Mouse (Mus musculus): ENCODE data around the gene Zfp184. TPM values are rescaled to one million over a fixed set of nuclear protein-coding genes. Genes with fewer than 3 reads are reported as not detected.
A peak's percentile ranks its signal among the peaks of the same experiment; 100 is the strongest.
"Not testable (repeated sequence)": the region's sequence is repeated elsewhere in the genome, so short reads cannot be mapped to it uniquely, and the experiment has no call there.

The Zfp184 gene
- total and polyA plus RNA-seq, 3 experiments: 0.42 to 1.0 TPM; not detected in 1

DNA sequence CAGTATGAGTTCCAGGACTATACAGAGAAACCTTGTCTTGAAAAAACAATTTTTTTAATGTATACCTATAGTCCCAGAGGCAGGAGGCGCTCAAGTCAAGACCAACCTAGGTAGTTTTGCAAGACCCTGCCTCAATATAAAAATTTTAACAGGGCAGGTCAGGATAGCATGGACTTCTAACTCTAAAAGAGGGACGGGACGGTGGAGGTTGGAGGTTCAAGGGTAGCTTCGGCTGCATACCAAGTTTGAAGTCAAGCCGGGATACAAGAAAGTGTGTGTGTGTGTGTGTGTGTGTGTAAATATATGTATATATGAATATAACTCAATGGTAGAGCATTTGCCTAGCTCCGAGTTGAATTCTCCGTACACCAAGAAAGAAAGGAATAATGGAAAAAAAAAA lies 38.6 kb upstream of the Zfp184 start:
- peak overlapping the region; percentile 38 to 60 for H3K4me3 ChIP-seq (ENCODE audit: control insufficient read depth in 1 of 2, insufficient read depth in 1 of 2, low read depth in 2 of 2, low read length in 2 of 2)
- H3K4me1 ChIP-seq (ENCODE audit: control insufficient read depth in 1 of 2, insufficient read depth in 2 of 2, low read length in 2 of 2): peaks cover 0 to 8% of the 10 kb centered on the region in 2 experiments; a peak in 1 of 4 replicates
- H3K9me3 ChIP-seq (replicated peaks; ENCODE audit: insufficient read depth, low read length): no peaks in the 10 kb centered on the region
- no peak overlapping the region for H3K27ac ChIP-seq (ENCODE audit: control insufficient read depth, low read depth, low read length)
- DNase-seq (ENCODE audit: low read depth, low spot score): peak; percentile 77
- H3K36me3 ChIP-seq (ENCODE audit: control insufficient read depth in 1 of 2, insufficient read depth in 2 of 2, low read length in 2 of 2): peaks cover 0 to 20% of the 10 kb centered on the region in 2 experiments; a peak in 2 of 4 replicates
- no peaks in the 10 kb centered on the region for H3K79me2 ChIP-seq (ENCODE audit: control insufficient read depth, insufficient read depth, low read length, poor library complexity)
- peak overlapping the region; percentile 54; the same call in 1 of the 2 replicates for H3K9ac ChIP-seq (ENCODE audit: control insufficient read depth, low read depth, low read length, poor library complexity, severe bottlenecking)
- peak; percentile 21; the same call in 1 of the 2 replicates for TF ChIP-seq ZNF384 (IDR thresholded peaks at IDR 0.05; ENCODE audit: low read depth, low read length)
- TF ChIP-seq JUND (IDR thresholded peaks at IDR 0.05; ENCODE audit: low read depth, low read length): no peak
- H3K27me3 ChIP-seq (ENCODE audit: control insufficient read depth in 1 of 2, insufficient read depth in 2 of 2, low read length in 2 of 2): no peaks in the 10 kb centered on the region; a peak in 1 of 4 replicates

GRCm38 (mm10) chr13:21906946-21907806 lies 37.7 kb upstream of the Zfp184 start:
- Histone ChIP-seq H3K4me3 (ENCODE audit: control insufficient read depth in 1 of 2, insufficient read depth in 1 of 2, low read depth in 2 of 2, low read length in 2 of 2) (peak overlapping the region; percentile 38 to 60), H3K27me3 (ENCODE audit: control insufficient read depth in 1 of 2, insufficient read depth in 2 of 2, low read length in 2 of 2) (no peaks in the 10 kb centered on the region; a peak in 1 of 4 replicates), H3K27ac (ENCODE audit: control insufficient read depth, low read depth, low read length) (peak overlapping the region; percentile 3; the same call in 1 of the 2 replicates), H3K36me3 (ENCODE audit: control insufficient read depth in 1 of 2, insufficient read depth in 2 of 2, low read length in 2 of 2) (peaks cover 0 to 22% of the 10 kb centered on the region in 2 experiments; a peak in 2 of 4 replicates), H3K9me3 (replicated peaks; ENCODE audit: insufficient read depth, low read length) (no peaks in the 10 kb centered on the region), H3K9ac (ENCODE audit: control insufficient read depth, low read depth, low read length, poor library complexity, severe bottlenecking) (peak overlapping the region; percentile 54), H3K4me1 (ENCODE audit: control insufficient read depth in 1 of 2, insufficient read depth in 2 of 2, low read length in 2 of 2) (peaks cover 0 to 8% of the 10 kb centered on the region in 2 experiments; a peak in 1 of 4 replicates), H3K79me2 (ENCODE audit: control insufficient read depth, insufficient read depth, low read length, poor library complexity) (no peaks in the 10 kb centered on the region)
- TF ChIP-seq TBP (IDR thresholded peaks at IDR 0.05; ENCODE audit: low read depth, low read length): peak; percentile 100
- TF ChIP-seq MXI1 (IDR thresholded peaks at IDR 0.05; ENCODE audit: low read depth, low read length): no peak
- peak; percentile 99 for TF ChIP-seq MAFK (IDR thresholded peaks at IDR 0.05; ENCODE audit: borderline replicate concordance, low read depth, low read length)
- TF ChIP-seq SIN3A (IDR thresholded peaks at IDR 0.05; ENCODE audit: low read length): 0 out of 2 replicates have a peak, but pooled peaks have one; percentile 3
- DNase-seq (ENCODE audit: low read depth, low spot score): peak; percentile 86

GRCm38 (mm10) chr13:21907807-21908155 lies 37.1 kb upstream of the Zfp184 start:
- TF ChIP-seq TBP (IDR thresholded peaks at IDR 0.05; ENCODE audit: low read depth, low read length): peak; percentile 99
- TF ChIP-seq GATA1 (IDR thresholded peaks at IDR 0.05; ENCODE audit: low read depth, low read length): peak; percentile 24; the same call in 1 of the 2 replicates
- TF ChIP-seq E2F4 (IDR thresholded peaks at IDR 0.05; ENCODE audit: borderline replicate concordance, low read depth, low read length): peak; percentile 40; the same call in 1 of the 2 replicates
- TF ChIP-seq MAFK (IDR thresholded peaks at IDR 0.05; ENCODE audit: borderline replicate concordance, low read depth, low read length): peak; percentile 96
- TF ChIP-seq ELF1 (IDR thresholded peaks at IDR 0.05; ENCODE audit: low read depth, low read length): 0 out of 2 replicates have a peak, but pooled peaks have one; percentile 28
- Histone ChIP-seq H3K9ac (ENCODE audit: control insufficient read depth, low read depth, low read length, poor library complexity, severe bottlenecking) (peak overlapping the region; percentile 51), H3K4me3 (ENCODE audit: control insufficient read depth in 1 of 2, insufficient read depth in 1 of 2, low read depth in 2 of 2, low read length in 2 of 2) (peak overlapping the region; percentile 23 to 60), H3K27ac (ENCODE audit: control insufficient read depth, low read depth, low read length) (peak overlapping the region; percentile 3; the same call in 1 of the 2 replicates), H3K36me3 (ENCODE audit: control insufficient read depth in 1 of 2, insufficient read depth in 2 of 2, low read length in 2 of 2) (peaks cover 0 to 22% of the 10 kb centered on the region in 2 experiments; a peak in 2 of 4 replicates)
- not testable (repeated sequence) for H3K27me3 ChIP-seq (ENCODE audit: control insufficient read depth in 1 of 2, insufficient read depth in 2 of 2, low read length in 2 of 2); H3K79me2 ChIP-seq (ENCODE audit: control insufficient read depth, insufficient read depth, low read length, poor library complexity); H3K9me3 ChIP-seq (replicated peaks; ENCODE audit: insufficient read depth, low read length); H3K4me1 ChIP-seq (ENCODE audit: control insufficient read depth in 1 of 2, insufficient read depth in 2 of 2, low read length in 2 of 2)
- DNase-seq (ENCODE audit: low read depth, low spot score): peak; percentile 80
